Mouse (Mus musculus) spleen, postnatal 10 days (tissue): ENCODE data around the gene Clgn.

ENCODE experiments used
- DNase-seq, 2 experiments: peaks; one replicate each; pipeline ENCODE4 v3.0.0; 2021 to 2022; ENCODE audit warnings: low spot score in 2 of 2

Clgn gene

GRCm38 (mm10) chr8:83389316-83390005 is at the start of gene Clgn:
Gene Clgn, plus strand, starts transcription at chr8:83389867.
- DNase-seq = peak in 1 of 2 experiments; percentile 70

- DNase-seq = no peak
These were observed 47.6 kb upstream of the Clgn start for GRCm38 (mm10) chr8:83342076-83342475.

GRCm38 (mm10) chr8:83342693-83343092 is 47.0 kb upstream of the Clgn start:
- DNase-seq = no peak

GRCm38 (mm10) chr8:83348263-83348662 is 41.4 kb upstream of the Clgn start, which contains the start of gene Mgat4d:
Gene Mgat4d, plus strand, starts transcription at chr8:83348471.
- no peak for DNase-seq

- no peak for DNase-seq
These were observed 38.4 kb upstream of the Clgn start for GRCm38 (mm10) chr8:83351315-83351714.

GRCm38 (mm10) chr8:83363156-83363769 is 26.4 kb upstream of the Clgn start:
- DNase-seq = no peak

- no peak for DNase-seq
These were observed 12.4 kb upstream of the Clgn start for GRCm38 (mm10) chr8:83377231-83377630.

- DNase-seq = no peak
These were observed 9.5 kb upstream of the Clgn start for GRCm38 (mm10) chr8:83380141-83380540.

- no peak for DNase-seq
These were observed 8.7 kb upstream of the Clgn start for GRCm38 (mm10) chr8:83381016-83381415.

GRCm38 (mm10) chr8:83382850-83383249 is 6.8 kb upstream of the Clgn start:
- DNase-seq = no peak

- DNase-seq = peak in 1 of 2 experiments; percentile 33
These were observed 487 bp downstream of the Clgn start for GRCm38 (mm10) chr8:83390006-83390701.

GRCm38 (mm10) chr8:83392521-83392920 is 2.9 kb downstream of the Clgn start:
- no peak for DNase-seq

- DNase-seq = no peak
These were observed 4.7 kb downstream of the Clgn start for GRCm38 (mm10) chr8:83394325-83394724.

- DNase-seq = no peak
These were observed 7.0 kb downstream of the Clgn start for GRCm38 (mm10) chr8:83396680-83397079.

GRCm38 (mm10) chr8:83397726-83398125 is 8.1 kb downstream of the Clgn start:
- no peak for DNase-seq

GRCm38 (mm10) chr8:83405548-83405947 is 15.9 kb downstream of the Clgn start:
- DNase-seq = no peak

GRCm38 (mm10) chr8:83406836-83407235 is 17.2 kb downstream of the Clgn start:
- DNase-seq = peak in 1 of 2 experiments; percentile 36

GRCm38 (mm10) chr8:83408496-83408895 is 18.8 kb downstream of the Clgn start:
- DNase-seq = no peak

- no peak for DNase-seq
These were observed 27.2 kb downstream of the Clgn start for GRCm38 (mm10) chr8:83416878-83417277.

GRCm38 (mm10) chr8:83417970-83418369 is 28.3 kb downstream of the Clgn start:
- no peak for DNase-seq

- DNase-seq = no peak
These were observed 29.3 kb downstream of the Clgn start for GRCm38 (mm10) chr8:83418805-83419516.

GRCm38 (mm10) chr8:83421354-83421753 is 31.7 kb downstream of the Clgn start:
- DNase-seq = no peak
